Mouse (Mus musculus) liver, adult 2 months (tissue): ENCODE measurements at regions not wholly inside any gene's neighbourhood (a gene's known extent, or its start where the extent isn't known, plus 50 kb on each side); places are given as distances from the start of the nearest gene placed in this dataset.

Experiments
- CTCF ChIP-seq: fragments of 200-500 bp; IDR thresholded peaks from 2 replicates; pipeline ENCODE4 v1.5.1; 2011; ENCODE audit warnings: low read depth, low read length, control low read depth
- POLR2A ChIP-seq: fragments of 200-500 bp; IDR thresholded peaks from 2 replicates; pipeline ENCODE4 v1.6.1; 2011; ENCODE audit warnings: low read length, control low read depth; ENCODE audit not compliant: insufficient read depth; ENCODE audit errors: extremely low read depth

- TF ChIP-seq CTCF (no peak), POLR2A (no peak)
Measured at GRCm38 (mm10) chr14:47826545-47826944, 178.3 kb downstream of the Ktn1 start.
